Mouse (Mus musculus) kidney, adult 2 months (tissue): ENCODE measurements around the gene Ano7. TPM values are rescaled to one million over a fixed set of nuclear protein-coding genes. Genes with fewer than 3 reads are reported as not detected.

ENCODE experiments used
- DNase-seq: peaks from one replicate; pipeline ENCODE4 v3.0.0; 2021
- H3K27ac ChIP-seq: fragments of 200-500 bp; 2 replicates; pipeline ENCODE4 v1.5.1; 2012; ENCODE audit warnings: low read depth, low read length, control low read depth, inconsistent platforms; ENCODE audit not compliant: insufficient read depth
- H3K27me3 ChIP-seq: fragments of 200-500 bp; replicated peaks from 2 replicates; pipeline ENCODE4 v1.6.1; 2012; ENCODE audit warnings: mild to moderate bottlenecking, moderate library complexity, low read length, inconsistent platforms; ENCODE audit not compliant: control insufficient read depth, insufficient read depth
- H3K36me3 ChIP-seq: fragments of 200-500 bp; 2 replicates; pipeline ENCODE4 v1.6.1; 2012; ENCODE audit warnings: mild to moderate bottlenecking, moderate library complexity, low read length, inconsistent platforms; ENCODE audit not compliant: control insufficient read depth, insufficient read depth
- H3K4me1 ChIP-seq: fragments of 200-500 bp; 2 replicates; pipeline ENCODE4 v1.6.1; 2011; ENCODE audit warnings: low read length; ENCODE audit not compliant: control insufficient read depth, insufficient read depth
- H3K4me3 ChIP-seq: fragments of 200-500 bp; 2 replicates; pipeline ENCODE4 v1.5.1; 2011; ENCODE audit warnings: mild to moderate bottlenecking, low read depth, low read length, control low read depth; ENCODE audit not compliant: insufficient read depth
- CTCF ChIP-seq: fragments of 200-500 bp; conservative IDR thresholded peaks from 2 replicates; pipeline ENCODE4 v1.5.1; 2011; ENCODE audit warnings: low read depth, mild to moderate bottlenecking, control low read depth, low read length, moderate library complexity, mixed read lengths; ENCODE audit not compliant: insufficient read depth, insufficient read length
- POLR2A ChIP-seq: fragments of 200-500 bp; IDR thresholded peaks from one replicate; pipeline ENCODE4 v1.6.1; 2011; ENCODE audit warnings: low read depth, low read length, control low read depth
- WGBS: fragments of 180-500 bp; shearing (Covaris S2); methylation state at CpG from one replicate; pipeline ENCODE4 v1.1.7; 2018; 5-methylcytosine and 5-hydroxymethylcytosine counted together
- polyA plus RNA-seq: library from polyadenylated mRNA; depleted of rRNA; stranded (reverse); fragments of >200 nt; gene quantifications from 2 replicates; pipeline ENCODE4 v1.2.3, GENCODE M21; 2012

Ano7 gene
- polyA plus RNA-seq, 1 experiment = 0.05 TPM

DNA sequence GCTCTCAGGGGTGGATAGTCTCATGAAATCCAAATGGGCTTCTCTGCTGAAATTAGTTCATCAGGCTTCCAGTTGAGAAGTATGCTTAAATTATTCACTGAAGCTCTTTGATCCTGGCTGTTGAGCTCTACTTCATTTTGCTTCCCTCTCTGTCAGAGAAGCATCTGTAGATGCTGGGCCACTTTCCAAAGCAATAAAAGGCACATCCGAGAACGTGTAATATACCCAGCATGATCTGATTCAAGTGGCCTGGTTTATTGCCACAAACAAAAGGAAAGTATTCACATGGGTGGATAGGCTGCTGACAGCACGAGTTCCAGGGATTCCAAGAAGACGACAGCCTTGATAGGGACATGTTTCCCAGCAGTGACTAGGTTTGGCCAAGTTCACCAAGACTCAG is 24.0 kb upstream of the Ano7 start:
- TF ChIP-seq POLR2A = no peak
- TF ChIP-seq CTCF = no peak
- Histone ChIP-seq H3K36me3 (peaks cover 1% of the 10 kb centered on the region; the same call in 1 of the 2 replicates), H3K4me3 (no peak overlapping the region), H3K27ac (no peak overlapping the region), H3K27me3 (no peaks in the 10 kb centered on the region), H3K4me1 (no peaks in the 10 kb centered on the region)
- 44% methylated on average over 4 of the region's 4 CpGs for WGBS
- no peak for DNase-seq

DNA sequence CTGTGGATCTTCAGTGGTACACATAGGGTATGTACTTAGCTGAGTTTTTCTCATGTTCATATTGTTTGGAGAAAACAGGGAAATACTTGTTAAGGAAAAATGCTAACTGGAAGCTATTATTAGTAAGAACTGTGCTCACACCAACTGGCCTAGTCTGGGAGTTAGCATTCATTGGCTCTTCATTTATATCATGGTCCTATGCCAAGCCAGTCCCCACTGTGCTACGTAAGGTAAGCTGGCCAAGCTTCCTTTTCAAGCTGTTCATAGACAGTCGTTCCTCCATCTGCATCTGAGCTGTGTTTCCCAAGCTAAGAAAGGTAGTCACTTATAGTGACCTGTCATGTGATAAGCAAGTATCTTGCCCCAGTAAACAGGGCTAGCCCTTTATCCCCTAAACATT is 21.0 kb upstream of the Ano7 start:
- no peak for DNase-seq
- H3K27me3 ChIP-seq = no peaks in the 10 kb centered on the region
- WGBS = 93% methylated on average over 2 of the region's 2 CpGs
- no peaks in the 10 kb centered on the region for H3K4me1 ChIP-seq
- TF ChIP-seq CTCF (no peak), POLR2A (no peak)
- H3K27ac ChIP-seq = no peak overlapping the region
- no peak overlapping the region for H3K4me3 ChIP-seq
- H3K36me3 ChIP-seq = peaks cover 3% of the 10 kb centered on the region; the same call in 1 of the 2 replicates

- H3K36me3 ChIP-seq = no peaks in the 10 kb centered on the region
- no peak for DNase-seq
- 91% methylated on average over 4 of the region's 4 CpGs for WGBS
- no peak overlapping the region for H3K27ac ChIP-seq
- no peaks in the 10 kb centered on the region for H3K4me1 ChIP-seq
- no peak overlapping the region for H3K4me3 ChIP-seq
- no peak for TF ChIP-seq CTCF
- TF ChIP-seq POLR2A = no peak
- no peaks in the 10 kb centered on the region for H3K27me3 ChIP-seq
Observed at GRCm38 (mm10) chr1:93362661-93363060, 11.1 kb upstream of the Ano7 start.

DNA sequence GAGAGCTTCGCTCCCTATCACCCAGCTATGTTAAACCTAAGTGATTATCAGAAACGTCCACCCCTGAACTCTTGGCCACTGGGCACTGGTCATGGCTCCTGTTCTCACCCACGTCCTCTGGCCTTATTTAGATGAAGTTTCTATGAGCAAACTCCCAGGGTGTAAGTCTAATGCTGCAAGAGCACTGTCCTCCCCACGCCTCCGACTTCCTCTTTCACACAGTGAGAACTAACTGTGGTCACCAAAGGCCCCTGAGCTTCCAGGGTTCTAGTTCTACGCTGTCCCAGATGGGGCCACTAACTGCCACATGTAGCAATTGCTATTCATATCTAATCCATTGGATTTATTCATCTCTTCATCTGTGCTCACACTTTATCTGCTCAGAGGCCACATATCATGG is 8.1 kb upstream of the Ano7 start:
- WGBS = 89% methylated on average over 6 of the region's 6 CpGs
- no peaks in the 10 kb centered on the region for H3K36me3 ChIP-seq
- TF ChIP-seq POLR2A = no peak

GRCm38 (mm10) chr1:93377307-93377706 is 3.6 kb downstream of the Ano7 start:
- no peaks in the 10 kb centered on the region for H3K27me3 ChIP-seq
- no peak overlapping the region for H3K4me3 ChIP-seq
- H3K36me3 ChIP-seq = no peaks in the 10 kb centered on the region
- H3K4me1 ChIP-seq = no peaks in the 10 kb centered on the region
- TF ChIP-seq POLR2A (no peak), CTCF (no peak)
- whole genome bisulfite sequencing = 70% methylated on average over 5 of the region's 5 CpGs
- DNase-seq = no peak
- no peak overlapping the region for H3K27ac ChIP-seq

More for the DNA sequence above, 8.1 kb upstream of the Ano7 start:
- DNase-seq = no peak
- H3K27me3 ChIP-seq = no peaks in the 10 kb centered on the region
- H3K4me1 ChIP-seq = no peaks in the 10 kb centered on the region
- H3K27ac ChIP-seq = no peak overlapping the region
- no peak overlapping the region for H3K4me3 ChIP-seq

- Histone ChIP-seq H3K4me3 (no peak overlapping the region), H3K27me3 (no peaks in the 10 kb centered on the region), H3K36me3 (no peaks in the 10 kb centered on the region), H3K4me1 (no peaks in the 10 kb centered on the region), H3K27ac (no peak overlapping the region)
- TF ChIP-seq CTCF (no peak), POLR2A (no peak)
- 76% methylated on average over 5 of the region's 5 CpGs for WGBS
- no peak for DNase-seq
Observed at GRCm38 (mm10) chr1:93379117-93379516, 5.4 kb downstream of the Ano7 start.

DNA sequence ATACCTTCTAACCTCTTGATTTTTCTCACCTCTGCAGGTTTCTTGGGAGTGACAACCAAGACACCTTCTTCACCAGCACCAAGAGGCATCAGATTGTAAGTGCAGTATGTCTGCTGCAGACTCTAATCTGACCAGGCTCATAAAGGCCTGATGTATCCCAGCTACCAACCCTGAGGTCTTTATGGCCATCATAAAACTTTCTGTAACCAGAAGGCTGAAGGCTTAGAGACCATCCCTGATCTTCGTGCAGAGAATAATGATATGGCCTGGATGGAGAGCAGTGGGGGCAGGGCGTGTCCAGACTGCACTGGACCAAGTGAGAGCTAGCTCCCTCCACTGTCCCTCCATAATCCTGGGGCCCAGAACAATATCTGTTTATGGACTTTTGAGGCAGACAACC is 13.5 kb downstream of the Ano7 start:
- no peak for DNase-seq
- Histone ChIP-seq H3K4me1 (no peaks in the 10 kb centered on the region), H3K4me3 (no peak overlapping the region), H3K27ac (no peak overlapping the region), H3K36me3 (no peaks in the 10 kb centered on the region), H3K27me3 (no peaks in the 10 kb centered on the region)
- no peak for TF ChIP-seq POLR2A
- no peak for TF ChIP-seq CTCF
- 41% methylated on average over 2 of the region's 2 CpGs for WGBS

DNA sequence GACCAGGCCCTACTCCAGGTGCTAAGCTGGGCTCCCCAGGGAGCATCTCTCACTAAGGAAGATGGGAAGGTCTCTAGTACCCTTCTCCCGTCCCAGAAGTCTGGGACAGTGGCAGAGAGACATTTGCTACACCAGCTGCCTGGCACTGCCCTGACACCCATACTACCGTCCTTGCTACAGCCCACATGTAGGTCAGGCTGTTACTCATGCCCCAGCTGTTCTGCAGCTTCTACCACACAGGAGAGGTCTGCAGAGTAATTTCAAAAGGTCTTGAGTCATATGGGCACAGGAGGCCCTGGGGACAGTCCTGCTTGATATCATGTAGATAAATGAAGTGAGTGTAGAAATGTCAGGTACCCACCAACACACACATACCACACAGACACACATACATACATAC is 15.2 kb downstream of the Ano7 start:
- TF ChIP-seq POLR2A = no peak
- DNase-seq = no peak
- Histone ChIP-seq H3K4me1 (no peaks in the 10 kb centered on the region), H3K36me3 (no peaks in the 10 kb centered on the region), H3K27me3 (no peaks in the 10 kb centered on the region), H3K4me3 (no peak overlapping the region), H3K27ac (no peak overlapping the region)
- 82% methylated on average over 2 of the region's 2 CpGs for WGBS
